Mouse (Mus musculus) bone marrow macrophage, adult 2 months (primary cell): ENCODE measurements at regions not wholly inside any gene's neighbourhood (a gene's known extent, or its start where the extent isn't known, plus 50 kb on each side); places are given as distances from the start of the nearest gene placed in this dataset.

Experiments
- CTCF ChIP-seq: IDR thresholded peaks from 2 replicates; pipeline ENCODE4 v1.5.1; 2012; ENCODE audit warnings: low read depth, mild to moderate bottlenecking, low read length, moderate library complexity
- POLR2A ChIP-seq: IDR thresholded peaks from 2 replicates; pipeline ENCODE4 v1.6.1; 2012; ENCODE audit warnings: mild to moderate bottlenecking, low read depth, low read length, borderline replicate concordance

- TF ChIP-seq CTCF (no peak), POLR2A (no peak)
These were observed 174.9 kb upstream of the Ercc4 start for GRCm38 (mm10) chr16:12934586-12934985.
